Mouse (Mus musculus): ENCODE measurements around the gene Heatr5b.

GRCm38 (mm10) chr17:78710258-78710657 lies 124.9 kb downstream of the Heatr5b start:
- TF ChIP-seq CTCF (conservative IDR thresholded peaks at IDR 0.05; ENCODE audit: insufficient read depth, insufficient read length, low read depth, low read length) (no peak), POLR2A (IDR thresholded peaks at IDR 0.05; ENCODE audit: low read depth, low read length) (no peak)

Measured in kidney, adult 2 months (tissue).